Mouse (Mus musculus): ENCODE data around the gene Olfr447. TPM values are rescaled to one million over a fixed set of nuclear protein-coding genes. Genes with fewer than 3 reads are reported as not detected.
A peak's percentile ranks its signal among the peaks of the same experiment; 100 is the strongest.

The Olfr447 gene
- polyA plus RNA-seq, 1 experiment: not detected

GRCm38 (mm10) chr6:42900345-42900744 lies 8.3 kb upstream of the Olfr447 start:
- Histone ChIP-seq H3K79me2 (ENCODE audit: control insufficient read depth, insufficient read depth) (no peaks in the 10 kb centered on the region), H3K36me3 (ENCODE audit: control insufficient read depth, insufficient read depth) (no peaks in the 10 kb centered on the region), H3ac (ENCODE audit: control insufficient read depth, insufficient read length, low read depth) (no peak overlapping the region), H3K79me3 (ENCODE audit: low read depth) (no peaks in the 10 kb centered on the region), H3K27me3 (ENCODE audit: control insufficient read depth, insufficient read depth, insufficient read length) (no peaks in the 10 kb centered on the region), H3K4me3 (ENCODE audit: insufficient read depth, poor library complexity, severe bottlenecking) (no peak overlapping the region)
- no peak for TF ChIP-seq MYOD1 (IDR thresholded peaks at IDR 0.05; ENCODE audit: control insufficient read depth, insufficient read length, low read depth)
- TF ChIP-seq USF1 (IDR thresholded peaks at IDR 0.05; ENCODE audit: low read depth): peak; percentile 63
- TF ChIP-seq CTCF (IDR thresholded peaks at IDR 0.05; ENCODE audit: control insufficient read depth, insufficient read depth, insufficient read length): no peak

DNA sequence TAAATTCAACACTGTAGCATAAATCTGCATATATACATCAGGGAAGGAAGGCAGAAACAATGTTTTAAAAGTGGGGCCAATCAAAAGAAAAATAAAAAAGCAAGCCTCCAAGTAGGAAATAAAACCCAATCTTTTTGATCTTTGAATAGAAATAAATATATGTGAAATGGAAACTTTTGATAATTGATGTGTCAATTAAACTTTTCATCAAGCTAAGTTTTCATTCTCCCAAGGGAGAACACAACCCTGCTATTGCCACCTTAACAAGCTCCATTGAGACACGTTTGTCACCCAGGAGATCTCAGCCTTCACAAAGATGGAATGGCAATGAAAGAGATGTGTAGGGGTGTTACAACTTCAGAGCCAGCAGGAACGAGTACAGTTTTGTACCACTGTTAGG lies 12.4 kb downstream of the Olfr447 start, which contains the start of gene Olfr446:
Gene Olfr446, plus strand, starts transcription at position 301 of the 400 bp plus-strand sequence.
- no peaks in the 10 kb centered on the region for H3K79me3 ChIP-seq (ENCODE audit: low read depth)
- no peak within 1 kb of the TSS for H3ac ChIP-seq (ENCODE audit: control insufficient read depth, insufficient read length, low read depth)
- no peaks in the 10 kb centered on the region for H3K79me2 ChIP-seq (ENCODE audit: control insufficient read depth, insufficient read depth)
- H3K4me3 ChIP-seq (ENCODE audit: insufficient read depth, poor library complexity, severe bottlenecking): no peak within 1 kb of the TSS
- H3K36me3 ChIP-seq (ENCODE audit: control insufficient read depth, insufficient read depth): no peaks in the 10 kb centered on the region
- no peaks in the 10 kb centered on the region for H3K27me3 ChIP-seq (ENCODE audit: control insufficient read depth, insufficient read depth, insufficient read length)
- TF ChIP-seq MYOD1 (IDR thresholded peaks at IDR 0.05; ENCODE audit: control insufficient read depth, insufficient read length, low read depth) (no peak), FOSL1 (IDR thresholded peaks at IDR 0.05; ENCODE audit: insufficient read depth, low read length, poor library complexity, severe bottlenecking) (no peak), MYOG (IDR thresholded peaks at IDR 0.05; ENCODE audit: control insufficient read depth, extremely low read depth, insufficient read length) (no peak), CEBPB (IDR thresholded peaks at IDR 0.05; ENCODE audit: low read depth) (no peak), USF1 (IDR thresholded peaks at IDR 0.05; ENCODE audit: low read depth) (no peak), CTCF (IDR thresholded peaks at IDR 0.05; ENCODE audit: control insufficient read depth, insufficient read depth, insufficient read length) (no peak)

DNA sequence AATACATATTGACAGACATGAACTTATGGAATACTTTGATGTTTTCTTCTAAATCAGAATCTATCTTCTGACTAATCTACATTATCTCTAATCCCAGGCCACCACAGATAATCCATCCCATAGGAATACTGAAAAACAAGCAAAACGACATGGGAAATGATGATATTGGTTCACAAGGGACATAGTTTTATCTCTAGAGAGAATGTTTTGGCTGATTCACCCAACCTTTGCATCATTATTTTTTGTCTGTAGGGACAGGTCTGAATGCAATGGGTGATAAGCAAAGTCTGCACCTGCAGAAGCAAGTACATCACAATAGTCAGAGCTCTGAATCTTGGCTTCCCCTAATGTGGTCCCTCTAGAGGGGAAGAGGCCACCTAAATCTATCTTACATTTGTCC lies 40.1 kb downstream of the Olfr447 start, which contains the start of gene Olfr444:
Gene Olfr444, plus strand, starts transcription at position 301 of the 400 bp plus-strand sequence.
- Histone ChIP-seq H3ac (ENCODE audit: control insufficient read depth, insufficient read length, low read depth) (no peak within 1 kb of the TSS), H3K27me3 (ENCODE audit: control insufficient read depth, insufficient read depth, insufficient read length) (no peaks in the 10 kb centered on the region), H3K4me3 (ENCODE audit: insufficient read depth, poor library complexity, severe bottlenecking) (no peak within 1 kb of the TSS), H3K79me3 (ENCODE audit: low read depth) (no peaks in the 10 kb centered on the region), H3K36me3 (ENCODE audit: control insufficient read depth, insufficient read depth) (no peaks in the 10 kb centered on the region), H3K79me2 (ENCODE audit: control insufficient read depth, insufficient read depth) (no peaks in the 10 kb centered on the region)
- TF ChIP-seq CEBPB (IDR thresholded peaks at IDR 0.05; ENCODE audit: low read depth): no peak
- no peak for TF ChIP-seq MYOG (IDR thresholded peaks at IDR 0.05; ENCODE audit: control insufficient read depth, extremely low read depth, insufficient read length)
- TF ChIP-seq MYOD1 (IDR thresholded peaks at IDR 0.05; ENCODE audit: control insufficient read depth, insufficient read length, low read depth): no peak

Other genes starting within 250 kb of the Olfr447 start
- 19.3 TPM for gene Tcaf1, start 198.8 kb upstream of the Olfr447 start, polyA plus RNA-seq (2012; fragmentation: generic; extraction: Trizol)
- gene Olfr453, start 169.5 kb upstream of the Olfr447 start, polyA plus RNA-seq (2012; fragmentation: generic; extraction: Trizol): not detected
- not detected for gene Olfr38, start 152.5 kb upstream of the Olfr447 start, polyA plus RNA-seq (2012; fragmentation: generic; extraction: Trizol)
- not detected for gene Olfr452, start 123.8 kb upstream of the Olfr447 start, polyA plus RNA-seq (2012; fragmentation: generic; extraction: Trizol)
- gene Olfr450, start 96.9 kb upstream of the Olfr447 start, polyA plus RNA-seq (2012; fragmentation: generic; extraction: Trizol): not detected
- not detected for gene Olfr449, start 74.5 kb upstream of the Olfr447 start, polyA plus RNA-seq (2012; fragmentation: generic; extraction: Trizol)
- gene Olfr448, start 18.4 kb upstream of the Olfr447 start, polyA plus RNA-seq (2012; fragmentation: generic; extraction: Trizol): not detected
- not detected for gene Olfr446, start 12.5 kb downstream of the Olfr447 start, polyA plus RNA-seq (2012; fragmentation: generic; extraction: Trizol)
- gene Olfr444, start 40.2 kb downstream of the Olfr447 start, polyA plus RNA-seq (2012; fragmentation: generic; extraction: Trizol): not detected
- not detected for gene Olfr441, start 197.5 kb downstream of the Olfr447 start, polyA plus RNA-seq (2012; fragmentation: generic; extraction: Trizol)
- not detected for gene Olfr237-ps1, start 237.7 kb downstream of the Olfr447 start, polyA plus RNA-seq (2012; fragmentation: generic; extraction: Trizol)

Data from C2C12 (cell line).